Mouse (Mus musculus) liver, adult 2 months (tissue): ENCODE results near the gene Adcy2.

Source experiments
- CTCF ChIP-seq: fragments of 200-500 bp; IDR thresholded peaks from 2 replicates; pipeline ENCODE4 v1.5.1; 2011; ENCODE audit warnings: low read depth, low read length, control low read depth
- POLR2A ChIP-seq: fragments of 200-500 bp; IDR thresholded peaks from 2 replicates; pipeline ENCODE4 v1.6.1; 2011; ENCODE audit warnings: low read length, control low read depth; ENCODE audit not compliant: insufficient read depth; ENCODE audit errors: extremely low read depth

GRCm38 (mm10) chr13:68597199-68597598 is 402.1 kb downstream of the Adcy2 start, which contains the start of gene 1700001L19Rik:
- TF ChIP-seq CTCF (no peak), POLR2A (no peak)
